Mouse (Mus musculus): ENCODE results near the gene Nrg4. TPM values are rescaled to one million over a fixed set of nuclear protein-coding genes. Genes with fewer than 3 reads are reported as not detected.

The Nrg4 gene
- polyA plus RNA-seq (2016; fragmentation: Nextera tagmentation; extraction: Ambion mirVana): 0.56 and 0.99 TPM in 2 replicates

GRCm38 (mm10) chr9:55326515-55327233, at the start of gene Nrg4, which contains the start of gene Tmem266:
TSS of gene Nrg4 (minus strand) at chr9:55326844.
TSS of gene Tmem266 (plus strand) at chr9:55326913.
- H3K4me1 ChIP-seq: peaks cover 11% of the 10 kb centered on the region; the same call in 1 of the 2 replicates
- H3K27me3 ChIP-seq (replicated peaks): peaks cover 89% of the 10 kb centered on the region
- ATAC-seq: peak; percentile 66
- peak within 1 kb of the TSS; percentile 66 for H3K4me3 ChIP-seq
- H3K9me3 ChIP-seq (replicated peaks): no peaks in the 10 kb centered on the region
- WGBS (ENCODE audit: insufficient replicate concordance): under 1% methylated on average over 54 of the region's 82 CpGs
- no peak within 1 kb of the TSS for H3K27ac ChIP-seq
- peak within 1 kb of the TSS; percentile 90 for H3K4me2 ChIP-seq
- H3K36me3 ChIP-seq: no peaks in the 10 kb centered on the region
- peak within 1 kb of the TSS; percentile 35 for H3K9ac ChIP-seq

GRCm38 (mm10) chr9:55371908-55372307, 45.3 kb upstream of the Nrg4 start:
- Histone ChIP-seq H3K9ac (no peak overlapping the region), H3K27me3 (replicated peaks) (no peaks in the 10 kb centered on the region), H3K4me1 (no peaks in the 10 kb centered on the region), H3K9me3 (replicated peaks) (no peaks in the 10 kb centered on the region), H3K36me3 (no peaks in the 10 kb centered on the region), H3K4me2 (no peak overlapping the region), H3K4me3 (no peak overlapping the region), H3K27ac (no peak overlapping the region)
- WGBS (ENCODE audit: insufficient replicate concordance): 60% methylated on average over 7 of the region's 7 CpGs
- ATAC-seq: no peak

GRCm38 (mm10) chr9:55368011-55368410, 41.4 kb upstream of the Nrg4 start:
- no peak overlapping the region for H3K27ac ChIP-seq
- H3K4me3 ChIP-seq: no peak overlapping the region
- no peaks in the 10 kb centered on the region for H3K36me3 ChIP-seq
- no peaks in the 10 kb centered on the region for H3K27me3 ChIP-seq (replicated peaks)
- no peak for ATAC-seq
- WGBS (ENCODE audit: insufficient replicate concordance): 41% methylated on average over 3 of the region's 3 CpGs
- no peak overlapping the region for H3K4me2 ChIP-seq
- H3K9ac ChIP-seq: no peak overlapping the region
- no peaks in the 10 kb centered on the region for H3K4me1 ChIP-seq
- H3K9me3 ChIP-seq (replicated peaks): no peaks in the 10 kb centered on the region

GRCm38 (mm10) chr9:55363707-55364106, 37.1 kb upstream of the Nrg4 start:
- H3K4me3 ChIP-seq: no peak overlapping the region
- no peaks in the 10 kb centered on the region for H3K4me1 ChIP-seq
- H3K27ac ChIP-seq: no peak overlapping the region
- no peaks in the 10 kb centered on the region for H3K9me3 ChIP-seq (replicated peaks)
- H3K4me2 ChIP-seq: no peak overlapping the region
- ATAC-seq: no peak
- H3K36me3 ChIP-seq: no peaks in the 10 kb centered on the region
- H3K27me3 ChIP-seq (replicated peaks): no peaks in the 10 kb centered on the region
- no peak overlapping the region for H3K9ac ChIP-seq

- Histone ChIP-seq H3K27me3 (replicated peaks) (no peaks in the 10 kb centered on the region), H3K27ac (no peak overlapping the region), H3K36me3 (no peaks in the 10 kb centered on the region), H3K4me3 (no peak overlapping the region), H3K9me3 (replicated peaks) (no peaks in the 10 kb centered on the region), H3K9ac (no peak overlapping the region), H3K4me1 (no peaks in the 10 kb centered on the region), H3K4me2 (no peak overlapping the region)
- no peak for ATAC-seq
- WGBS (ENCODE audit: insufficient replicate concordance): 58% methylated on average over 5 of the region's 5 CpGs
Measured at GRCm38 (mm10) chr9:55361969-55362368, 35.3 kb upstream of the Nrg4 start.

GRCm38 (mm10) chr9:55360861-55361260, 34.2 kb upstream of the Nrg4 start:
- Histone ChIP-seq H3K4me2 (no peak overlapping the region), H3K27ac (no peak overlapping the region), H3K27me3 (replicated peaks) (no peaks in the 10 kb centered on the region), H3K36me3 (no peaks in the 10 kb centered on the region), H3K4me1 (no peaks in the 10 kb centered on the region), H3K9me3 (replicated peaks) (no peaks in the 10 kb centered on the region), H3K4me3 (no peak overlapping the region), H3K9ac (no peak overlapping the region)
- WGBS (ENCODE audit: insufficient replicate concordance): 55% methylated on average over 7 of the region's 7 CpGs
- no peak for ATAC-seq

GRCm38 (mm10) chr9:55360372-55360771, 33.7 kb upstream of the Nrg4 start:
- H3K4me1 ChIP-seq: no peaks in the 10 kb centered on the region
- no peak overlapping the region for H3K4me3 ChIP-seq
- no peak overlapping the region for H3K4me2 ChIP-seq
- no peak for ATAC-seq
- no peaks in the 10 kb centered on the region for H3K36me3 ChIP-seq
- no peaks in the 10 kb centered on the region for H3K27me3 ChIP-seq (replicated peaks)
- no peak overlapping the region for H3K9ac ChIP-seq
- no peaks in the 10 kb centered on the region for H3K9me3 ChIP-seq (replicated peaks)
- H3K27ac ChIP-seq: no peak overlapping the region
- 49% methylated on average over 3 of the region's 3 CpGs for WGBS (ENCODE audit: insufficient replicate concordance)

GRCm38 (mm10) chr9:55357164-55357563, 30.5 kb upstream of the Nrg4 start:
- Histone ChIP-seq H3K4me3 (no peak overlapping the region), H3K36me3 (no peaks in the 10 kb centered on the region), H3K27me3 (replicated peaks) (no peaks in the 10 kb centered on the region), H3K4me2 (no peak overlapping the region), H3K4me1 (no peaks in the 10 kb centered on the region), H3K9me3 (replicated peaks) (no peaks in the 10 kb centered on the region), H3K27ac (no peak overlapping the region), H3K9ac (no peak overlapping the region)
- 44% methylated on average over 1 of the region's 1 CpGs for WGBS (ENCODE audit: insufficient replicate concordance)
- ATAC-seq: no peak

GRCm38 (mm10) chr9:55355270-55355834, 28.7 kb upstream of the Nrg4 start:
- no peaks in the 10 kb centered on the region for H3K9me3 ChIP-seq (replicated peaks)
- no peaks in the 10 kb centered on the region for H3K36me3 ChIP-seq
- no peak for ATAC-seq
- no peaks in the 10 kb centered on the region for H3K27me3 ChIP-seq (replicated peaks)
- 55% methylated on average over 8 of the region's 8 CpGs for WGBS (ENCODE audit: insufficient replicate concordance)
- no peak overlapping the region for H3K9ac ChIP-seq
- no peak overlapping the region for H3K4me2 ChIP-seq
- no peak overlapping the region for H3K27ac ChIP-seq
- no peak overlapping the region for H3K4me3 ChIP-seq
- no peaks in the 10 kb centered on the region for H3K4me1 ChIP-seq

- H3K36me3 ChIP-seq: no peaks in the 10 kb centered on the region
- 49% methylated on average over 3 of the region's 3 CpGs for WGBS (ENCODE audit: insufficient replicate concordance)
- H3K9ac ChIP-seq: no peak overlapping the region
- H3K4me2 ChIP-seq: no peak overlapping the region
- H3K4me3 ChIP-seq: no peak overlapping the region
- no peaks in the 10 kb centered on the region for H3K27me3 ChIP-seq (replicated peaks)
- no peaks in the 10 kb centered on the region for H3K9me3 ChIP-seq (replicated peaks)
- no peaks in the 10 kb centered on the region for H3K4me1 ChIP-seq
- no peak overlapping the region for H3K27ac ChIP-seq
- ATAC-seq: no peak
Measured at GRCm38 (mm10) chr9:55354686-55355085, 28.0 kb upstream of the Nrg4 start.

- Histone ChIP-seq H3K4me3 (no peak overlapping the region), H3K4me1 (no peaks in the 10 kb centered on the region), H3K36me3 (no peaks in the 10 kb centered on the region), H3K9me3 (replicated peaks) (no peaks in the 10 kb centered on the region), H3K4me2 (no peak overlapping the region), H3K27me3 (replicated peaks) (no peaks in the 10 kb centered on the region), H3K27ac (no peak overlapping the region), H3K9ac (no peak overlapping the region)
- 65% methylated on average over 3 of the region's 3 CpGs for WGBS (ENCODE audit: insufficient replicate concordance)
- no peak for ATAC-seq
Measured at GRCm38 (mm10) chr9:55348664-55349063, 22.0 kb upstream of the Nrg4 start.

GRCm38 (mm10) chr9:55345332-55345731, 18.7 kb upstream of the Nrg4 start:
- Histone ChIP-seq H3K27ac (no peak overlapping the region), H3K9me3 (replicated peaks) (no peaks in the 10 kb centered on the region), H3K4me1 (no peaks in the 10 kb centered on the region), H3K4me2 (no peak overlapping the region), H3K36me3 (no peaks in the 10 kb centered on the region), H3K4me3 (no peak overlapping the region), H3K27me3 (replicated peaks) (0 out of 2 replicates have a peak, but pooled peaks cover 4% of the 10 kb centered on the region), H3K9ac (no peak overlapping the region)
- no peak for ATAC-seq
- WGBS (ENCODE audit: insufficient replicate concordance): 81% methylated on average over 7 of the region's 7 CpGs

All from liver, embryonic 12.5 days (tissue).